Mouse (Mus musculus): ENCODE measurements around the gene Gm5141.
"Not testable (repeated sequence)": the region's sequence is repeated elsewhere in the genome, so short reads cannot be mapped to it uniquely, and the experiment has no call there.

Gene Gm5141

DNA sequence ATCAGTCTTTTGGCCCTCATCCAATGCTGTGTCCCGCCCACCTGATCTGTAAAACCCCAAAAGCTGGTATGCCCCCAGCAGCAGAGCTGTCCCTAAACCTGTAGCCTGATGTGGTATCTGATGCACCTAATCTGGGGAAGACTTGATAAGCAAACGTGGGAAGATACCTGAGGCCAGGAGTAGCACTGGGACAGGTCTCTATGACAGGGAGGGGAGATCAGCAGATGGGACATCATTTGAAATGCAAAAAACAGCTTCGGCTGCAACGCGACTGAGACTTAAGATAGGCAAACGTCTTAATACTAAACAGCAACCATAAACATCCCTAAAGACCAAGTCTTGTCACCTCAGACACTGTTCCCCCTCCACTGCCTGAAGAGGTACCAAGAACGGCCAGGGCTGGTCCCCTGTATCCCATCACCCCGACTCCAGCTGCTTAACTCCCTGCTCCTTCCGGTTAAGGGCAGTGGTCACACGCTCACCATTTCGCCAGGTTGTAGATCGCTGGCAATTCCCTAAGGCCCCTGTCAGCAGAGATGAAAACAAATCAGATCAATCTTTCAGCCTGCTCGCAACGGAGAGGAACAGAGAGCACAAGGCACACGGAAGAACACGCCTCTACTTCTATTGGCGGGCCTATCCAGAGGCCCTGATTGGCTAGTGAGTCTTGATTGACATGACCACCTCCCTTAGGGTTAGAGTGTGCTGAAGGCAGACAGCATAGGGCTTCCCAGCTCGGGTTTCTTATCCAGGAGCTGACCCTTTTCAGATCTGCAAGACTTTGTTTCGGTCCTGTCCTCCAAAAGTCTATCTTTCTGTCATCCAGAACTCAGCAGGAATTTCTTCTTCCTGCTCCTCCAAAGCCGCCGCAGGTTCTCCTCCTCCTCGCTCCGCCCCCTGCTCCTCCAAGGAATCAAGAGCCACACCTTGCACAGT is at the start of gene Gm5141:
TSS of gene Gm5141 (minus strand) at position 610 of the 936 bp plus-strand sequence.
- DNase-seq (ENCODE audit: low spot score): peak; percentile 35

GRCm38 (mm10) chr13:62833341-62833740 is 47.7 kb upstream of the Gm5141 start:
- DNase-seq (ENCODE audit: low spot score): no peak

DNA sequence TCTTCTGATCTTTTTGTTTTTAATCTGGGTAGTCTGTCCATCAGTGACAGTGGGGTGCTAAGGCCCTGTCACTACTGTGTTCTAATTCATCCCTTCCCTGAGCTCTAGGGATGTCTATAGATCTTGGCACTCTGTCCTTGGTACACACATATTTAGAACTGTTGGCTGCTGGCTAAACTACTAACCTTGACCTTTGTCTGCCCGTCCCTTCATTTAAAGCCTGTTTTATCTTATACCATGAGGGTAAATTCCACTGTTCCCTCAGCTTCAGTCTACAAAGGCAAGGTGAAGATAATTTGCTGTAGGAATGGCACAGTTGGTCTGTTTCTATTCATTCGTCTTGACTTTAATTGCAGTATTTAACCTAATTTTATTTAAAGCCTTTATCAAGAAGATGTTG is 46.6 kb upstream of the Gm5141 start:
- no peak for DNase-seq (ENCODE audit: low spot score)

- DNase-seq (ENCODE audit: low spot score): not testable (repeated sequence)
Observed at GRCm38 (mm10) chr13:62815705-62816104, 30.1 kb upstream of the Gm5141 start.

DNA sequence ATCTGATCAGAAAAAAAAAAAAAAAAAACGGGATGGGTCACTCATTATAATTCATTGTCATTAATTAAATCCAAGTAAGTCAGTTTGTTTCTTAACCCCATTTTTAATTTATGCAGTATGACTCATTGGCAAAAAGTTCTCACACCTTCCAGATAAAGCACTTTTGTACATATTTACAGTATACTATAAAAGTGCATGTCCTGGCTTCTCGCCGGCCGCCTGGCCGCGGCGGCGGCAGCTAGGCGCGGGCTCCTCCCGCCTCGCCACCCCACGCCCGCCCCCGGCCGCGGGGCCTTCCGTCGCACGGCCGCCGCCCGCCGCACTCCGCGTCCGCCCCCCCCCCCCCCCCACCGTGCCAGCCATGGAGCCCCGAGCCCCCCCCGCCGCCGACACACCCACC is 27.1 kb upstream of the Gm5141 start:
- no peak for DNase-seq (ENCODE audit: low spot score)

DNA sequence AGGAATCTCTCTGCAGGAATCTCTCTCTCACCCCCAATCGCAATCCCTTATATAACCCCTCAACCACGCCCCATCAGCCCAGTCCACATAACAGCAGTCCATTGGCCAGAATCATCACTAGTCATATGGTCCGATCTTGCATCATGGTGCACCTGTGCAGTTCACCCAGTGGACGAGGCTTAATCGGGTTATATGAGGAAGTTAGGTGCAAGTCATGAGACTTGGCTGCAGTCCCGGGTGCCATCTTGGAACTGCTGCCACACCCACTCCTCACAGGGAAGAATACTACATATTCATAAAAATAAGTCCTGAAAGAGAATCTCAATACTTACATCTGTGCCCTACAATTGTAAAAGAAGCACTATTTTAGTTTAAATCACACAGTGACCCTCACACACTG is 22.4 kb upstream of the Gm5141 start:
- DNase-seq (ENCODE audit: low spot score): not testable (repeated sequence)

DNA sequence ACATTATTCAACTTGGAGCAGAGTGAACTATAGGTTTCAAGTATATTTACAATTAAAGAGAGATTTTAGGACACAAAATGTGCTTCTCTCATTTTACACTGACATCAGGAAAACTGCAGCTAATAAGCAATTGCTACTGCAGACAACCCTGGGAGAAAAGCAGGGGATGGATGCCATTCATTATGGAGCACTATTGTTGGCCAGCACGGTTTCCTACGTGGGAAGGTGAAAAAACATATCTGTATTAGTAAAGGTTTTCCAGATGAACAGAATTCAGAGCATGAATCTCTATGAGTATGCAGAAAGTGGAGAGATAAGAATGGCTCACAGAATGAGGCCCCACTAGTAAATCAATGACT is 506 bp upstream of the Gm5141 start:
- DNase-seq (ENCODE audit: low spot score): not testable (repeated sequence)

DNA sequence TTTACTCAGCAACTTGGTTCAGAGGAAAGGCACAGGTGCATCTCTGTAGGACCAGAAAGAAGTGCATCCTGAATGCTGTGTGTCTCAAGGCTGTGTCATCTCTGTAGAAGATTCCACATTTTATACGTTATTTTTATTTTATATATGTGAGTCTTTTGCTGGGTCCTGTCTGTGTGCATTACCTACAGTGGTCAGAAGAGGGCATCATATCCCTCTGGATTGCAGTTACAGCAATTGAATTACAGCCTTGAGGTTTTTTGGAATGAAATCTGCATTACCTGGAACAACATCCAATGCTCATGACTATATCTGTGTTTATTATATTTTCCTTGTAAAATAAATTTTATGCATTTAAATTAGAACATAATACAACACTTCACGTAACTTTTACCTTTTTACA is 21.8 kb downstream of the Gm5141 start:
- DNase-seq (ENCODE audit: low spot score): not testable (repeated sequence)

GRCm38 (mm10) chr13:62760432-62761415 is 24.9 kb downstream of the Gm5141 start, which contains the start of gene Platr25:
Gene Platr25 (minus strand): TSS chr13:62760709.
- peak; percentile 59 for DNase-seq (ENCODE audit: low spot score)

DNA sequence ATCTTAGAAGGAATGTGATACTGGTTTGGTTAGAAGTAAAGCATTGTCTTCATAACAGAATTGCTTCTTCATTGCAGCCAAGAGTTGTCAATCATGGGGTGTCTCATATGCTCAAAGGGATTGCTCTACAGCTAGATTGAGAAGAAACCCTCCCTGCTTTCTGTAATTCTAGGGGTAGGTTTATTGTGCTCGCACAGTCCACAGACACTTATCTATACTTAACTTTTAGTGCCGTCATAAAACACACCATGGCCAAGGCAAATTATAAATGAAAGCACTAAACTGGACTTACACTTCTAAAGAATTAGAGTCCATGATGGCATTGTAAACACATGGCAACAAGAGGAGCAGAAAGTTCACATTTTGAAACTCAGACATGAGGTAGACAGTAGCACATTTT is 52.3 kb downstream of the Gm5141 start:
- DNase-seq (ENCODE audit: low spot score): no peak
